Mouse (Mus musculus) left cerebral cortex, adult 8-10 months (tissue): ENCODE results near the gene Skor1. TPM values are rescaled to one million over a fixed set of nuclear protein-coding genes. Genes with fewer than 3 reads are reported as not detected.

Source experiments
- DNase-seq, 2 experiments: peaks; one replicate each; pipeline ENCODE4 v3.0.0; 2022; ENCODE audit warnings: low spot score in 2 of 2
- total RNA-seq, 4 experiments: library from RNA; stranded (reverse); gene quantifications; 2 replicates each; pipeline ENCODE4 v1.2.4; 2022

The Skor1 gene
- total RNA-seq, 4 experiments from 2014 or later: 0.34 to 0.44 (median 0.37) TPM

DNA sequence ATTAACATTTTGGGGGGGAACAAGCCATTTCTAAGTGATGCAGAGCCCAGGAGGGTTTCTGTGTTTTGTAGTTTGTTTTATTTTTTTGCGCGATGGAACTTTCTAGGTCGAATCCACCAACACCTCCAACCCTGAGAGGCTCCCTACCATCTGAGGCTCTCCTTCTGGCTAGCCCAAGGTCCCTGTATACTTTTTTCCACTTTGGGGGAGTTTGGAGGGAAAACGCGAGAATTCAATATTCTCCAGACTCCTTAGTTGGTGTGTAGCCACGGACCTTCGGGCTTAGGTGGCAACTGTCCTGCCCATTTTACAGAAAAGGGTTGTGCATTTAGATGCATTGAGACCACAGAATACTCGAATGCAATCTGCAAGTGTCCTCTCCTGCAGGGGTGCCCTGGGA is 12.5 kb downstream of the Skor1 start:
- no peak for DNase-seq

DNA sequence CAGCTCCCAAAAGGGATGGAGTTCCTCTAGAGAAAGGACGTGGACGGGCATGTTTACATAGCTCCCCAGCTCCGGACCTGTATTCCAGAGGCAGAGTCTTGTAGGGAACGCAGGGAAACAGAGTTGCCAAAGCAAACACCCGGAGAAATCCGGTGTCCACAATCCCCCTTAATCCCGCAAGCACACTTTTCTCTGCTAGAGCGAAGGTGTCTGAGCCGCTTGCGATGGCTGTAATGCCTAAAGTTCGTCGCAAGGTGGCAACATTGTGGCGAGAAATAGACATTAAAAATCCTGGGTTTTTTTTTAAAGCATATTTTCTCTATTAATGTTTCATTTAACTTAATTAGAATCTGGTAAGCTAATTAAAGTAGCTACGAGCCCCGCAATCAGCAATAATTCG is 13.0 kb downstream of the Skor1 start:
- no peak for DNase-seq

DNA sequence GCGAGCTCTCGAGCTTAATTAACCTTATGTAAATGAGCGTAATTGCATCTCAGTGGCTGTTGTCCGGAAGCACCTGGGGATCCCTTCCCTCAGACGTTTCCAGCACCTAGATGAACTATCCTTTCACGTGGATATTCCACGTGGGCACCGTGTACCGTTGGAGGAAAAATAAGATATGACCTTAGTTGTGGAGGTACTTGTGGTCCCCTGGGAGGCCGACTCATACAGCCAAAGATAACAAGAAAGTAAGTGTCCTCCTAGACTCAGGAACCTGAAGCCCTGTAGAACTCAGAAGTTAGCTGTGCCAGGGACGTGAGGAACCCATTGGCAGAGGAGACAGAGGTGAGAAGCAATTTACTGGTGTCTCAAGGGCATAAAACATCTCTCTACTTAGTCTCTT is 13.4 kb downstream of the Skor1 start:
- DNase-seq: no peak

DNA sequence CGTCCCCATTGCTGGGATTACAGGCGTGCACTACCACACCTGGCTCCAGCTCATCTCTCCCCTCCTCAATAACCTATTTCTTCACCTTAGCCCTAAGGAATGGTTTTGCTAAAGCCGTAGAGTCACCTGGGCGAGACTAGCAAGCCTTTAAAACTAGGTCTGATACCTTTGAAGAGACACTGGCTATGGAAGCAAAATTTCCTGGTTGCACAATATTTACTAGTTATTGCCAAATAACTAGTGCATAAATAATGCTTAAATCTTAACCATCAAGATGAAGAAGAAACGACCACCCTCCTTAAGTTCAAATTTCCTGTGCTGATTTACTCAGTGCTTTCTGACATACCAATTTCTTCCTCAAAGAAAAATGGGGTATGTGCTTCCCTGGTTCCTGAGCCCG is 15.1 kb downstream of the Skor1 start:
- no peak for DNase-seq

DNA sequence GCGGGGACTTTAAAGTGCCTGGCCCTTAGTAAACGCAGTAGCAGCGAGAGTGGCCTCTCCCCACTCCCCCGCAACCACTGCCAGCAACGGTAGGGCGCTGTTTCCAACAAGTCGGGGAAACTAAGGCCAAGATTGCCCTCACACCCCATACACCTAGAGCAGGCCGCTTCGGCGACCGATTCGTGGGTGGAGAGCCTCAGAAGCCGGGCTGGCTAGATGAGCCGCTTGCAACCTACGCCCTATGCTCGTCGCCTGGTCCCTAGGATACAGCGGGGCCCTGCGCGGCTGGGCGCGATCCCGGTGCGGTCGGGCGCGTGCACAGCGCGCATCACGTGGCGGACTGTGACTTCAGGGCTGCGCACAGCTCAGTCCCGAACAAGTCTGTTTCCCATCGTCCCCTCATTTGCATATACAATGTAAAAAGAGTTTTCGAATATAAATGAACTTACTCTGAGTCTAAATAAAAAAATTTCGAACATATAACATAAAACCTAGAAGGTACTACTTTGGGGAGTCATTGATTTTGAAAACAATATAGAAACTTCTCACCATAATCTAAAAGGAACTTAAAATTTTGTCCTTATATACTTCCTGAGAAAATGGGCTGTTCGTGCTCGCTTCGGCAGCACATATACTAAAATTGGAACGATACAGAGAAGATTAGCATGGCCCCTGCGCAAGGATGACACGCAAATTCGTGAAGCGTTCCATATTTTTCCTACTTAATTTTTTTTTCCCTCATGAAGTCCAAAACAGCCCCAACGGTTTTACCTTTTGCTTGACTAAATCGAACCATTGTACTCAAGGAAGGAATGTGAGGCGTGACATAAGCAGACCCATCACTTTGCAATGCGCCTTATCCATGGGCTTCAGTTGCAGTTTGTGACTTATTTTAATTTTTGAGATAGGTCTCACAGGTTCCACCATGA is 15.8 kb downstream of the Skor1 start:
- DNase-seq: peak; percentile 89 to 96

DNA sequence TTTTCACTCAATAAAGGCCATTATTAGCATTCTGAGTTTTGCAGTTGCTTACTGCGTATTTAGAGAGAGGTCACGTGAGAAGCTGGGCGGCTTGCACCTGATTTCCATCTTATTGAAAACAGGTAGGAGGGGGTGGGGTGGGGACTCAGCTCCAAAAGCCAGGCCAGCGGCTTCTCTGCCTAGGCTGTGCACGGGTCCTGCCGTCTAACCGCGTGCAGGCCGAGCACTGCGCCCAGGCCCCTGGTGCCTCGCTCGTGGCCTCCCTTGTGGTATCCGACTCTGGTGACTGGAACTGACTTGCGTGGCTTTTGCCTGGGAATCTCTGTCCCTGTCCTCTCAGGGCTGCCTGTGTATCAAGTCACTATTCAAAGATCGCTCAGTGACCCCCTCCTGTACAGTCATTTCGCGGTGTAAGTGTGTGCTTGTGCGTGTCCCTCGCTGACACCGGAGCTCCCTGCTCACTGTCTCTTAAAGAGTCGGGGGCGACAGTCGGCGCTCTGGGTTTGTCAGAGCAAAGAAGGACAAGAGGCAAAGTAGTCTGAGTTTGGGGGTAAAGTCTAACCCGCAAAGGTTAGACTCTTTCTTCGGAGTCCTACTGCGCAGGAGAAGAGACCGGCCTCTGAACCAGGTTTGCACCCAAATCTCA is 16.7 kb downstream of the Skor1 start:
- DNase-seq: no peak

DNA sequence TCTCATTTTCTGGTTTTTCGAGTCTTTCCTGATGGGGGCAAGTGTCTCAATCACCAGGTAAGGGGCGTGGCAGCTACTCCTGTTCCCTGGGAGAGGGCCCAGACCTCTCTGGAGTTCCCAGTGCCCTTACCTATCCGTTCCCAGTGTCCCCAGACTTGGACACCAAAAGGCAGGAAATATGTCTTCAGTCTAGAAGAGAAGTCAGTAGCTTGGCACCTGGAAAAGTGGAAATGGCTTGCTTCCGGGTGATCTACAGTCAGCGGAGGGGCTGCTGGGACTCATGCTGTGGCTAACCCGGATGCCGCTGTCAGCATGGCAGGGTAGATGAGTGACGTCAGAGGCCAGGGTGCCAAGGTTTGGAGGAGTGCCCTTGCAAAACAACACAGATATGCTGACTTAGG is 19.1 kb downstream of the Skor1 start:
- no peak for DNase-seq

DNA sequence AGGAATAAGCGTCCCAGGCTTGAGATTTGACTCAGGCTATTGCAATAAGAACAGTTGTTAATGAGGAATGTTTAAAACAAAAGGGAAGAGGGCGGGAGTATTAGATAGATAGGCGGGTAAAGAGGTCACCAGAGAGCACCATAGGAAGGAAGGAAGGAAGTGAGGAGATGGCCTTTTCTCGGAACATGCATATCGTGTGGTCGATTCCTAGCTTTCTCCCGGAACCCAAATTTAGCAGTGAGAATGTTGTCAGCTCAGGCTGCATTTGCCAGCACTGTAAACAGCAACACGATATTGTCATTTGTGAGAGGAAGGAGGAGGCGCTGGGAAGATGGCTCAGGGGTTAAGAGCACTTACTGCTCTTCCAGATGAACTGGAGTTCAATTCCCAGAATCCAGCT is 24.2 kb downstream of the Skor1 start:
- DNase-seq: no peak

DNA sequence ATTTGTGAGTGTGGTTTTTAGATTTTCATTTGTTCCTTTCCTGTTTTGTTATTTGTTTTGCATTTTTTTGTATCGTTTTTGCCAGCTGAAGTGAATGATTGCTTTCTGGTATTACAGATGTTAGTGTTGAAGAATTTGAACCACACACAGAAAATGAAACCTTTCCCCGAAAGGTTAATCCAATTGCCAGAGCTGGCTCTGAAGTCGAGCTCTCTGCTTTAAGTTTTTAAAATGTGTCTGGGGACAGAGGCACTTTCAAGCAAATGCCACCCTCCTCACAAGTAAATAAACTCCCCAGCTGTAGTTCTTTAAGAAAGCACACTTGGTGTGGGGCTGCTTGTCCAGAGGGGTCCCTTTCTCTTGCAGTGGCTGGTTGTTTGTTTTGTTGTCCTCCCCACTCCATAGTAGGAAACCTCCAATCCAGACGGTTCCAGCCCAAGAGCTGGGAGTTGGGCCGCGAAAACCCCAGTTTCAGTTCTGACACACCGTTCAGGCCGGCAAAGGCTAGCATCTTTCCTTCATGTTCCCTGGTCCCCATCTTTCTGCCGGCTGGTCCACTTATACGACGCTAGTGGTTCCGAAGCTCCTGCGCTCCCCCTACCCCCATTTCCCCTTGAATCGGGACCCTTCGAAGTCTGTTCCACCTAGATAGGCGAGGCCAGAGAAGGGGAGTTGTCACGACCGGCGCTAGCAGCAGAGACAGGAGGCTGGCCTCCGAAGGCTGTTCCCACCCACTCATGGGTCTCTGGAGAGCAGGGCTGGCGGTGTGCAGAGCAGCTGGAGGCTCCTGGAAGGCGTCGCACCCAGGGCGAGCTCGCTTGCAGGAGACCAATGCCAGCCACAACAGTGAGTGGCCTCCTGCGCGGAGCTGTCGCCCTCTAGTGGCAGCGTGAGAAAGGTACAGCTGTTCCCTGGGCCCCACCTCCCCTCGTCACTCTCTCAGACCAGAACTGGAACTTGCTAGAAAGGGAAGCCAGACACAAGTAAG is 25.0 kb downstream of the Skor1 start:
- DNase-seq: peak; percentile 71 to 84

DNA sequence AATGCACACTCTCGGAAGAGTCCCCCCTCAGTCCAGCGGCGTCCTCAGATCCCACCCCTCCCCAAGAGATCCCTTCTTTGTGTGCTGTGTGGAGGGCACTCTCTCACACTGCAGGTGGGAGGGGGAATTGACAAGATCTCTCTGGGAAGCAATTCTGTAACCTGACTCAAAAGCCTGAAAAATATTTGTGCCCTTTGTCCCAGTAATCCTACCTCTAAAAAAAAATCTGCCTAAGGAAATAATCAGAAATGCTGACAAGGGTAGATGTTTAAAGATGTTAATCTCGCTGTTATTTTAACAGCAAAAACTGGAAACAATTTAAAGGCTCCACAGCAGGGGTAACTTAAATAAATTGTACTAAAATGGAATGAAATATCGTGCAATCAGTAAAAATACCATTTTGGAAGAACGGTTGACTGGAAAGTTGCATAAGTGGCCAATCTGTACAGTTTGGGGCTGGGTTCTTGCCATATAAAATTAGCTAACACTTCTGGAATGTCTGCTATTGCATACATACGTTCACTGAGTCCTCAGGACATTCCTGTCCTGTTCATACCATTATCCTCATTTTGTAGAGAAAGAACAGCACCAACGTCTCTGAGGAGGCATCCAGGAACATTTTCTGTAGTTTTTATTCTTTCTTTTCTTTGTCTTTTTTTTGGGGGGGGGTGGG is 26.5 kb downstream of the Skor1 start:
- no peak for DNase-seq

DNA sequence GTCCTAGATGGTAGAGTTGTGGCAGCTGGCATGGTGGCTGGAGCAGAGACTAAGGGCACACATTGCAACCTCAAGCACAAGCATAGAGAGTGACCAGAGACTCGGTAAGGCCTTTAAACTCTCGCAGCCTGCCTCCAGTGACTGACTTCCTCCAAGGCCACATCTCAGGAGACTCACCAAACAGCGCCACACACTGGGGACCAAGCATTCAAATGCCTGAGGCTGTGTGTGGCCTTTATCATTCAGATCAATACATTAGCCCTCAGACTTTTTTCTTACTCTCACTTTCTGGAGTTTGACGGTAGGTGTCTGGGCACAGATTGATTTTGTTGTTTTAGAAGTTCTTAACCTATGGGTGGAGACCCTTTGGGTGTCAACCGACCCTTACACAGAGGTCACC is 30.4 kb downstream of the Skor1 start:
- no peak for DNase-seq

DNA sequence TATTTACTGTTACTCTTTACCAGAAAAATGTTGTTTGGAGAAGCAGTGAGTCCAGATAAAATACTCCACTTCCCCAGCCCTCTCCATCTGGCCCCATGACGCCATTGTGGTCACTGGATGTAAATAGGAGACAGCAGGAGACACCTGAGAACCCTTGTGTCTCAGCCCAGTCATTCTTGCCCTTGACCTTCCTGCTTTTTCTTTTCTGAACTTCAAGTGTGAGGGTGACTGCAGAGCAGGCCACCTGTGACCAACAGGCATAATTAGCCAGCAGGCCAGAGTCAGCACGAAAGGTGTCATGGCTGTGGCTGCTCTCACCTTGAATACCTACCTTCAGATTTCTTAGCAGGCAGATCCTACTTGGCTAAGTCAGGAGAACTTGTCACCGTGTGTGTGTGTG is 36.2 kb downstream of the Skor1 start:
- DNase-seq: no peak

DNA sequence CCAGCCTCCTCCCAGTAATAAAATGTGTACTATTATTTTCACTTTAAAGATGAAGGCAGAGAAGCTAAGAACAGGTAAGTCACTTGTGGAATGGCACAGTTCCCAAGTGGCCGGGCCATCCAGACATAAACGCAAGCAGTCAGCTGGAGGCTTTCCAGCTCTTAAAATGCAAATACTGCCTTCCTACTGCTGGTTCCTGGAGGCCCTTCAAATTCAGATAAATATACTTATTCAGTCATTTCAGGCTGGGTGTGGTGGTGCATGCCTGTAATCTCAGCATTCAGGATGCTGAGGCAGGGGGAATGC is 39.0 kb downstream of the Skor1 start:
- DNase-seq: no peak

DNA sequence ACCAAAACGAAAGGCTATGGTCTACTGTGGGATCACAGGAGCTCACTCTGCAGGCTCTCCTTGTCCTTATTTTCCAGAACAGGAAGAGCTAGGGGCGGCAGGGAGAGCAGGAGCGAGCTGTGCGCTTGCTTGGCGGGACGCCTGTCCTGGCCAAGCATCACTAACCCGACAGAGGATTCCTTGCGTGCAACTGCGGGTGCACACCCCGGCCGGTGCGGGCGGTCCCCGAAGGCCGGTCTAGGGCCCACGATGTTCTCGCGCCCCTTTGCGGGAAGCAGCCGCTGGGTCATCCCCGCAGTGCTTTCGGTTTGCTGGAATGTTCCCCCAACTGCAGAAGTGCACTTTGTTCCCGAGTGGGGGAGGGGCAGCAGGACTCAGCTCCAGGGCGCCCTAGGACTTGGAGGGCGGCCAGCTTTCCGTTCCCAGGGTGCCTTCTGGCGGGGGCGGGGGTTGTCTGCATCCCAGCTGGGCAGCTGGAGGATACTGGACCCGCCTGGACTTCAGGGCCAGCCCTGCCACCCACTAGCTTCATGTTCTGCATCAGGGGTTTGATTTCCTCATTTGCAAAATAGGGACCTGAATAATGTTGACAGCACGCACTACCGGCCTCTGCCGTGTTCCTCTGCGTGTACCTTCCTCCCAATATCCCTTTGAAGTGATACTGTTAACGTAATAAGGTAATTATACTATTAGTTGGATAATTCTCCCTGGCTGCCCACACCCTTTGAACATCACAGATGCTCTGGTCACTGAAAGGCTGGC is 39.6 kb downstream of the Skor1 start:
- peak; percentile 70 to 84 for DNase-seq

DNA sequence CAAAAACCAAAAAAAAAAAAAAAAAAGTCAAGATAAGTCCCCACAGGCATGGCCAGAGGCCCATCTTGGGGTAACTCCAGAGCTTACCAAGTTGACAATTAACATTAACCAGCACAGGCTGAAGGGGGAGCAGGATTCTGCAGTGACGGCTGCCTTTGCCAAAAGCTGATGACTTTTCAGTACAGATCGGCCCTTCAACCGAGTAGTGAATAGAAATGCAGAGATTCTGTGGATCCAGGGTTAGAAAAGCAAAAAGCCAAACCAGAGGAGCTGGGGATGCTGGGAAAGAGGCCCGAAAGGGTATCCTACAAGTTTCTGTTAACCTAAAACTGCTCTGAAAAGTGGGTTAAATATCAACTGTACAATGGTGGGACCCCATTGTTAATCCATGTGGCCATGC is 40.2 kb downstream of the Skor1 start:
- DNase-seq: no peak

DNA sequence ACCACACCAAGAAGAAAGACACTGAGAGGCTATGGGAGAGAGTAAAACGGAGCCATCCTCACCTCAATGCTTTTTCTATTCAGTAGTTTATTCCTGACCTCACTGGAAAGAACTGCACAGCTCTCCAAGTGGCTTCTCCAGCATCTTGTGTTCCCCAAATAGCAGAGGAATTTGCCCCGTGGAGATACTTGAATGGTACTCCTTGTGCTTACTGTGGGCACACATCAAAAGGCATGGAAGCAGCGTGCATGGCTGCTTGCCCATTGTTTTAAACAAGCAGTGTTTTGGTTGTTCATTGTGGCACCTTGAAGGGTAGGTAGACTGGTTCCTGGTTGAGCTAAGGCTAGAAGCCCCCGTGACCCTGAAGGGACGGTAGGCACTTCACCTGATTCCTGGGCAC is 48.1 kb downstream of the Skor1 start:
- no peak for DNase-seq

DNA sequence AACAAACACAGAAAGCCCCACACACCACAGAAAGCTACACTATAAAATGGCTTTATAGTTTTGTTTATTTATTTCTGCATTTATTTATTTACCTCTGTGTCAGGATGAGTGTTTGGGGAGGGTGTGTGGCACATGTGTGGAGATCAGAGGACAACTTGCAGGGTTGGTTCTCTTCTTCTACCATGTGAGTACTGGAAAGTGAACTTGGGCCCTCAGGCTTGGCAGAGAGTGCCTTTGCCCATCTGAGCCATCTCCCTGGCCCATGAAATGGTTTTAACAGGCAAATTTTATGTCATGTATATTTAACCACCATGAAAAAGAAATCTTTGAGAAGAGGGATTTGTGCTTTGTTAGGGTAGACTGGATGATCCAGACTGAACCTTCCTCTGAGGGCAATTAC is 48.9 kb downstream of the Skor1 start:
- no peak for DNase-seq

DNA sequence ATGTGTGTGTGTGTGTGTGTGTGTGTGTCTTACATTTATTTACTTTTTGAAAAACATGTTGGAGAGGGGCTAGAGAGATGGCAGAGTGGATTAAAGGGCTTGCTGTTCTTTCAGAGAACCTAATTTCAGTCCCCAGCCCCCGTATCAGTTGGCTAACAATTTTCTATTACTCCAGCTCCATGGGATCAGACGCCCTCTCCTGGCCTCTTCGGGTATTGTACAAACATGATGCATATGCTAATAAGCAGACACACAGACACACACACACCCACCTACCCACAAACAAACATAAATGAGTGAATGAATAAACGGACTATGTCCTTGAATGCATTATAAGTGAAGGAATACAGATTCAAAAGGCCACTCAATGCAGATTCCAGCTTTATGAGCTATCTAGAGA is 49.4 kb downstream of the Skor1 start:
- no peak for DNase-seq

DNA sequence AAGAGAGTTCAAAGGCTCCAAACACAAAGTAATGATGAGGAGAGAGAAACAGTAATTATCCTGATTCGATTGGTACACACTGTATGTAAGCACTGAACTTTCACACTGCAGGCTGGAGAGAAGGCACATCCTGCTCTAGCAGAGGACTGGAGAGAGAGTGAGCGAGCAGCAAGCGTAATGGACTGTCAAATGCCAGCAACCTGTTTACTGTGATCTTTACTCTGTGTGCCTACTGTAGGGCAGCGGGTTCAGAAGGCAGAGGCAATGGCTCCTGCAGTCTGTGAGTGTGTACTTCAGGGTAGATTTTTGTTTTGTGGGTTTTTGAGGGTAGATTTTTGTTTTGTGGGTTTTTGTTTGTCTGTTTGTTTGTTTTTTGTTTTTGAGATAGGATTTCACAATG is 49.9 kb downstream of the Skor1 start:
- DNase-seq: no peak

DNA sequence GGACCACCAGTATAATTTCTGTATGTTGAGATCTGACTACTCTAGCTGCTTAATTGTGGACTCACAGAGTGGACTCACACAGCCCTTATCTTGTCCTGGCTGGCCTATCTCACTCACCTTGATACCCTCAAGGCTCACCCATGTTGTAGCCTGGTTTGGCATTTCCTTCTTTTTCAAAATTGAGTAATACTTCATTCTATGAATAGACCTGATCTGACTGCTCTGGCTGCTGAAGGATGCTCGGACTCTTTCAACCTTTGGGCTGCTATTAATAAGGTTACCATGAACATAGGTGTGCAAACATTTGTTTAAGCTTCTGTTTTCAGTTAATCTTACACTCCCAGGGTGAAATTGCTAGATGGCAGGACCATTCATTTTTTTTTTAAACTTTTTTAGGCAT is 51.6 kb downstream of the Skor1 start:
- no peak for DNase-seq

DNA sequence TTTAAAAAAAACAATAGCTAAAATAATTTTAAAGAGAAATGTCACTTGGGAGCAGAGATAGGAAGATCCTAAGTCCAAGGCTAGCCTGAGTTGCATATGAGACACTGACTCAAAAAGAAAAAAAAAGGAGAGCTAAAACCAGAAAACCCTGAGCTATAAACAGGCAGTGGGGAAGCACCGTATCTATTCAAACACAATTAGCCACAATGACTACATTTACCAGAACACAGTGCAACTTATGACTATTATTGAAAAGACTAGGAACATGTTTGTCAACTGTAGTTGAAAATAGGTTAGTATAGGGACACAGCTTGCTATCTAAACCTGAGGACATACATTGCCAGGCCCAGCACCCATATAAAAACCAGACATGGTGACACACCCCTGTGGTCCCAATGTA is 54.7 kb downstream of the Skor1 start:
- DNase-seq: no peak
